Mouse (Mus musculus): ENCODE measurements at regions not wholly inside any gene's neighbourhood (a gene's known extent, or its start where the extent isn't known, plus 50 kb on each side); places are given as distances from the start of the nearest gene placed in this dataset.

- H3K9ac ChIP-seq: no peak overlapping the region
- H3K27ac ChIP-seq (replicated peaks): no peak overlapping the region
- no peak overlapping the region for H3K4me2 ChIP-seq
- no peak overlapping the region for H3K4me3 ChIP-seq (replicated peaks)
- H3K27me3 ChIP-seq: no peaks in the 10 kb centered on the region
- no peaks in the 10 kb centered on the region for H3K36me3 ChIP-seq (replicated peaks)
- WGBS (ENCODE audit: insufficient replicate concordance): 52% methylated on average over 1 of the region's 1 CpGs
- no peak for ATAC-seq (ENCODE audit: insufficient read depth)
- no peaks in the 10 kb centered on the region for H3K4me1 ChIP-seq (replicated peaks)
- H3K9me3 ChIP-seq (replicated peaks): no peaks in the 10 kb centered on the region
Measured at GRCm38 (mm10) chr6:33117877-33118276, 57.8 kb upstream of the Chchd3 start.

- no peak overlapping the region for H3K4me3 ChIP-seq (replicated peaks)
- ATAC-seq (ENCODE audit: insufficient read depth): no peak
- no peak overlapping the region for H3K4me2 ChIP-seq
- no peak overlapping the region for H3K9ac ChIP-seq
- H3K27ac ChIP-seq (replicated peaks): no peak overlapping the region
- no peaks in the 10 kb centered on the region for H3K36me3 ChIP-seq (replicated peaks)
- H3K27me3 ChIP-seq: no peaks in the 10 kb centered on the region
- no peaks in the 10 kb centered on the region for H3K9me3 ChIP-seq (replicated peaks)
- no peaks in the 10 kb centered on the region for H3K4me1 ChIP-seq (replicated peaks)
Measured at GRCm38 (mm10) chr6:33120581-33120980, 60.5 kb upstream of the Chchd3 start.

GRCm38 (mm10) chr6:33126574-33126973 is 66.5 kb upstream of the Chchd3 start:
- ATAC-seq (ENCODE audit: insufficient read depth): no peak
- 8% methylated on average over 8 of the region's 8 CpGs for WGBS (ENCODE audit: insufficient replicate concordance)

GRCm38 (mm10) chr6:33136906-33137305 is 76.8 kb upstream of the Chchd3 start:
- Histone ChIP-seq H3K4me2 (no peak overlapping the region), H3K9ac (no peak overlapping the region), H3K4me3 (replicated peaks) (no peak overlapping the region), H3K9me3 (replicated peaks) (no peaks in the 10 kb centered on the region), H3K27ac (replicated peaks) (no peak overlapping the region), H3K36me3 (replicated peaks) (no peaks in the 10 kb centered on the region), H3K4me1 (replicated peaks) (no peaks in the 10 kb centered on the region), H3K27me3 (no peaks in the 10 kb centered on the region)
- 63% methylated on average over 7 of the region's 7 CpGs for WGBS (ENCODE audit: insufficient replicate concordance)
- no peak for ATAC-seq (ENCODE audit: insufficient read depth)

More at GRCm38 (mm10) chr6:33126574-33126973, 66.5 kb upstream of the Chchd3 start:
- H3K4me3 ChIP-seq (replicated peaks): no peak overlapping the region
- no peak overlapping the region for H3K4me2 ChIP-seq
- no peaks in the 10 kb centered on the region for H3K27me3 ChIP-seq
- H3K4me1 ChIP-seq (replicated peaks): no peaks in the 10 kb centered on the region
- no peak overlapping the region for H3K27ac ChIP-seq (replicated peaks)
- no peaks in the 10 kb centered on the region for H3K9me3 ChIP-seq (replicated peaks)
- H3K36me3 ChIP-seq (replicated peaks): no peaks in the 10 kb centered on the region
- H3K9ac ChIP-seq: no peak overlapping the region

GRCm38 (mm10) chr6:33137823-33138222 is 77.8 kb upstream of the Chchd3 start:
- Histone ChIP-seq H3K27ac (replicated peaks) (no peak overlapping the region), H3K4me1 (replicated peaks) (no peaks in the 10 kb centered on the region), H3K36me3 (replicated peaks) (no peaks in the 10 kb centered on the region), H3K9ac (no peak overlapping the region), H3K4me3 (replicated peaks) (no peak overlapping the region), H3K9me3 (replicated peaks) (no peaks in the 10 kb centered on the region), H3K27me3 (no peaks in the 10 kb centered on the region), H3K4me2 (no peak overlapping the region)
- no peak for ATAC-seq (ENCODE audit: insufficient read depth)
- WGBS (ENCODE audit: insufficient replicate concordance): 35% methylated on average over 8 of the region's 8 CpGs

- Histone ChIP-seq H3K9ac (no peak overlapping the region), H3K4me1 (replicated peaks) (no peaks in the 10 kb centered on the region), H3K36me3 (replicated peaks) (no peaks in the 10 kb centered on the region), H3K4me3 (replicated peaks) (no peak overlapping the region), H3K27ac (replicated peaks) (no peak overlapping the region), H3K27me3 (no peaks in the 10 kb centered on the region), H3K4me2 (no peak overlapping the region), H3K9me3 (replicated peaks) (no peaks in the 10 kb centered on the region)
- WGBS (ENCODE audit: insufficient replicate concordance): 79% methylated on average over 11 of the region's 11 CpGs
- ATAC-seq (ENCODE audit: insufficient read depth): no peak
Measured at GRCm38 (mm10) chr6:33166479-33166878, 82.4 kb upstream of the Exoc4 start.

GRCm38 (mm10) chr6:33173606-33174005 is 75.3 kb upstream of the Exoc4 start:
- H3K4me3 ChIP-seq (replicated peaks): no peak overlapping the region
- no peaks in the 10 kb centered on the region for H3K9me3 ChIP-seq (replicated peaks)
- no peaks in the 10 kb centered on the region for H3K36me3 ChIP-seq (replicated peaks)
- 74% methylated on average over 12 of the region's 12 CpGs for WGBS (ENCODE audit: insufficient replicate concordance)
- H3K4me1 ChIP-seq (replicated peaks): no peaks in the 10 kb centered on the region
- H3K27ac ChIP-seq (replicated peaks): no peak overlapping the region
- H3K27me3 ChIP-seq: no peaks in the 10 kb centered on the region
- ATAC-seq (ENCODE audit: insufficient read depth): no peak
- no peak overlapping the region for H3K4me2 ChIP-seq
- H3K9ac ChIP-seq: no peak overlapping the region

GRCm38 (mm10) chr6:33174616-33175015 is 74.3 kb upstream of the Exoc4 start:
- Histone ChIP-seq H3K27ac (replicated peaks) (no peak overlapping the region), H3K9me3 (replicated peaks) (no peaks in the 10 kb centered on the region), H3K4me3 (replicated peaks) (no peak overlapping the region), H3K27me3 (no peaks in the 10 kb centered on the region), H3K4me1 (replicated peaks) (no peaks in the 10 kb centered on the region), H3K9ac (no peak overlapping the region), H3K36me3 (replicated peaks) (no peaks in the 10 kb centered on the region), H3K4me2 (no peak overlapping the region)
- WGBS (ENCODE audit: insufficient replicate concordance): 44% methylated on average over 6 of the region's 6 CpGs
- no peak for ATAC-seq (ENCODE audit: insufficient read depth)

GRCm38 (mm10) chr6:33189521-33190246 is 59.2 kb upstream of the Exoc4 start:
- H3K9ac ChIP-seq: no peak overlapping the region
- no peaks in the 10 kb centered on the region; the same call in 1 of the 2 replicates for H3K27me3 ChIP-seq
- H3K27ac ChIP-seq (replicated peaks): no peak overlapping the region
- no peaks in the 10 kb centered on the region for H3K36me3 ChIP-seq (replicated peaks)
- 61% methylated on average over 11 of the region's 11 CpGs for WGBS (ENCODE audit: insufficient replicate concordance)
- ATAC-seq (ENCODE audit: insufficient read depth): no peak
- no peak overlapping the region for H3K4me3 ChIP-seq (replicated peaks)
- 0 out of 2 replicates have a peak, but pooled peaks cover 6% of the 10 kb centered on the region for H3K4me1 ChIP-seq (replicated peaks)
- no peak overlapping the region for H3K4me2 ChIP-seq
- no peaks in the 10 kb centered on the region for H3K9me3 ChIP-seq (replicated peaks)

- Histone ChIP-seq H3K4me1 (replicated peaks) (0 out of 2 replicates have a peak, but pooled peaks cover 6% of the 10 kb centered on the region), H3K27me3 (peaks cover 4% of the 10 kb centered on the region), H3K36me3 (replicated peaks) (no peaks in the 10 kb centered on the region), H3K27ac (replicated peaks) (no peak overlapping the region), H3K4me2 (no peak overlapping the region), H3K9me3 (replicated peaks) (no peaks in the 10 kb centered on the region), H3K4me3 (replicated peaks) (no peak overlapping the region), H3K9ac (no peak overlapping the region)
- 33% methylated on average over 3 of the region's 3 CpGs for WGBS (ENCODE audit: insufficient replicate concordance)
- peak; percentile 80 for ATAC-seq (ENCODE audit: insufficient read depth)
Measured at GRCm38 (mm10) chr6:33193823-33194222, 55.1 kb upstream of the Exoc4 start.

Data from liver, embryonic 15.5 days (tissue).